Mouse (Mus musculus) forebrain, embryonic 12.5 days (tissue): Measurements from ENCODE around the gene Cyp2r1. TPM values are rescaled to one million over a fixed set of nuclear protein-coding genes. Genes with fewer than 3 reads are reported as not detected.
A peak's percentile ranks its signal among the peaks of the same experiment; 100 is the strongest.
"Not testable (repeated sequence)": the region's sequence is repeated elsewhere in the genome, so short reads cannot be mapped to it uniquely, and the experiment has no call there.

Source experiments
- ATAC-seq: fragments of 200-750 bp; cut with Nextera tagmentation; 2 replicates; pipeline ENCODE4 v1.8.0; 2017; ENCODE audit warnings: moderate TSS enrichment; ENCODE audit not compliant: low FRiP score
- H3K27ac ChIP-seq: fragments of 300-500 bp; sonication (generic); 2 replicates; pipeline ENCODE4 v1.5.1; 2016; ENCODE audit warnings: mild to moderate bottlenecking
- H3K27me3 ChIP-seq: fragments of 300-500 bp; sonication (generic); 2 replicates; pipeline ENCODE4 v1.6.1; 2016; ENCODE audit warnings: mild to moderate bottlenecking
- H3K36me3 ChIP-seq: fragments of 300-500 bp; sonication (generic); replicated peaks from 2 replicates; pipeline ENCODE4 v1.6.1; 2016; ENCODE audit warnings: mild to moderate bottlenecking
- H3K4me1 ChIP-seq: fragments of 300-500 bp; sonication (generic); 2 replicates; pipeline ENCODE4 v1.6.1; 2016
- H3K4me2 ChIP-seq: fragments of 300-500 bp; sonication (generic); 2 replicates; pipeline ENCODE4 v1.6.1; 2016; ENCODE audit warnings: mild to moderate bottlenecking, moderate library complexity
- H3K4me3 ChIP-seq: fragments of 300-500 bp; sonication (generic); replicated peaks from 2 replicates; pipeline ENCODE4 v1.5.1; 2016; ENCODE audit warnings: mild to moderate bottlenecking
- H3K9ac ChIP-seq: fragments of 300-500 bp; sonication (generic); 2 replicates; pipeline ENCODE4 v1.6.1; 2016; ENCODE audit warnings: mild to moderate bottlenecking
- H3K9me3 ChIP-seq: fragments of 300-500 bp; sonication (generic); 2 replicates; pipeline ENCODE4 v1.6.1; 2016
- WGBS: fragments of 180-500 bp; shearing (Covaris S2); methylation state at CpG from one replicate; pipeline ENCODE4 v1.1.7; 2016; 5-methylcytosine and 5-hydroxymethylcytosine counted together
- polyA plus RNA-seq: library from polyadenylated mRNA; unstranded; fragments of >200 nt; fragmentation: Nextera tagmentation; extraction: Ambion mirVana; gene quantifications from 2 replicates; pipeline ENCODE4 v1.2.1, GENCODE M21; 2016

Gene Cyp2r1
- 0.95 and 1.2 TPM in 2 replicates for polyA plus RNA-seq

DNA sequence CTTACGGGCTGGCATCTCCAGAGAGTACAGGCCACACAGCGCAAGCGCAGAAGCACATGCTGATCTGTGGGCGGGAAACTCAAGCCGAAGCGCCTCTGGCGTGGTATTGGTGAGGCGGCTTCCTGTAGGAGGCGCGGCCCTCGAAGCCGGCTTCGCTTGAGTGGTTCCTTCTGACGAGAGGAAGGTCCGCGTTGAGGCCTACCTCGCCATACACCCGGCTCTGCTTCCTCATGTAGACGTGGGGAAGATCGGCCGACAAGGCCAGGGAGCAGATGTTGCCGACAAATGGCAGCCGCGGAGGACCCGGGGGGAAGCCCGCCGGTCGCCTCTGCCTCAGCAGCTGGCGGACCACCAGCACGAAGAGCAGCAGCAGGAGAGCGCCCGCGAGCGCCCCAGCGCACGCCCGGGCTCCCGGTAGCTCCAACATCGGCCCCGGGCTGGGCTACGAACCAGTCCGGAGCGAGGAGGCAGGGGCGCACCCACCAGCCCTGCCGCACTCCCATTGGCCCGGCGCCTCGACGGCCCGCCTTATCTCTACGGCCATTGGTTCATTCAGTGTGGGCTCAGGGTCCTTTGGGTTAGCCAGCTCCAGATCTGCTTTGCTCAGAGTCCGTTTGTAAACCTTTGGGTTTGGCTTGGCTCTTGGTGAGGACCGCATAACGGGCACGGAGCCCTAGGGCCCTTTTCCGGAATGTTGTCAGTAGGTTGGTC is at the start of gene Cyp2r1:
TSS of gene Cyp2r1 (minus strand) at position 442 of the 711 bp plus-strand sequence.
- H3K27me3 ChIP-seq = no peaks in the 10 kb centered on the region
- no peaks in the 10 kb centered on the region for H3K4me1 ChIP-seq
- ATAC-seq = peak; percentile 100
- H3K4me2 ChIP-seq = peak within 1 kb of the TSS; percentile 63
- no peaks in the 10 kb centered on the region for H3K36me3 ChIP-seq
- 0 out of 2 replicates have a peak, but pooled peaks cover 2% of the 10 kb centered on the region for H3K9me3 ChIP-seq
- H3K27ac ChIP-seq = peak within 1 kb of the TSS; percentile 57
- H3K9ac ChIP-seq = peak within 1 kb of the TSS; percentile 57
- peak within 1 kb of the TSS; percentile 48 for H3K4me3 ChIP-seq
- WGBS = 3% methylated on average over 50 of the region's 56 CpGs

DNA sequence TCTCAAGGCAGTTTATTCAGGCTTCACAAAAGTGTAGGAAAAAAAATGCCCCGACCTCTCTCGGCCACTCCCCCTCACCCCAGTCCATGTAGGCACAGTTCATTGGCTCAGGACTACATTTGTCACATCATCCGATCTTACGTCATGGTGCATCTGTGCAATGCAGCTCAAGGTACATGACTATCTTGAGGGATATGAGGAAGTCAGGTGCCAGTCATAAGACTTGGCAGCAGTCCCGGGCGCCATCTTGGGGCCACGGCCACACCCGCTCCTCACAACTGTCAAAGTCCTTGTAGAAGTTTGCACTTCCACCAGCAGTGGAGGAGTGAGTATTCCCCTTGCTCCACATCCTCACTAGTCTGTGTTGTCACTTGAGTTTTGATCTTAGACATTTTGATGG is 31.6 kb upstream of the Cyp2r1 start:
- H3K4me2 ChIP-seq, H3K4me3 ChIP-seq, H3K4me1 ChIP-seq, H3K27ac ChIP-seq, H3K9me3 ChIP-seq, H3K9ac ChIP-seq, H3K27me3 ChIP-seq, H3K36me3 ChIP-seq, ATAC-seq: not testable (repeated sequence)
- WGBS = 95% methylated on average over 8 of the region's 8 CpGs

DNA sequence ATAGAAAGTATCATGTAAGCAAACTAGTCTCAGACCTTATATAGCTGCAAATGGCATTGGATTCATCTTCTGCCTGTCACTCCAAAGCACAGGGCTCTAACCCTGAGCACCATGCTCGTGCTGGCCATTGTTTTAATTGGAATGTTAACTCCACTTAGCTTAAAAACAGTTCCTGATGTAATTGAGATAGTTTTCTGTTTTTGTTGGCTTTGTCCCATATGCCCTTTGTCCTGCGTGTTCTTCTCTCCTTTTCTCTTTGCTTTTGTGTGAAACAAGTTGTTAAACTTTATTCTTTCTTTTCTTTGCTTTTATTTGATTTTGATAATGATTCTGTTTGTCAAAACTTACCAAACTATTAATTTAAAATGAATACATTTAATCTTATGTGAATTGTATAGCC is 19.7 kb upstream of the Cyp2r1 start:
- 36% methylated on average over 2 of the region's 2 CpGs for WGBS
- H3K9ac ChIP-seq = no peak overlapping the region
- H3K4me1 ChIP-seq = no peaks in the 10 kb centered on the region
- no peak overlapping the region for H3K4me2 ChIP-seq
- H3K4me3 ChIP-seq = no peak overlapping the region
- H3K27me3 ChIP-seq = no peaks in the 10 kb centered on the region
- no peak for ATAC-seq
- H3K36me3 ChIP-seq = no peaks in the 10 kb centered on the region
- no peak overlapping the region for H3K27ac ChIP-seq
- no peaks in the 10 kb centered on the region for H3K9me3 ChIP-seq

DNA sequence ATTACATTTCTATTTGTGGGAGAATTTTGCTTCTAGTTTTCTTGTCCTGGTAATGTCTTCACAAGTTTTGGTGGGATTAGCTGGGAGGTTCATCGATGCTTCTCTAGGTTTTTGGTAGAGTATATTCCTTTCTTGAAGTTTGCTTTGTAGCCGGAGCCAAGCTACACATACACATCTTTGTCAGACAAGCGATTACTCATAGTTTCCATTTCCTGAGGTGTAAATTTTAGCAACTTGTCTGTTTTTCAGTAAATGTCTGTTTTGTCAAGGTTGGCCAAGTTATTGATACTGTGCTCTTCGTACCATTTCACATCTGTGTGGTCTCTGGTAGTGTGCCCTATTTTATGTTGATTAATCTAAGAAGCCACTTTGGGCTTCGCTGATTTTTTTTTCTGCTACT is 18.4 kb upstream of the Cyp2r1 start:
- ATAC-seq = no peak
- no peak overlapping the region for H3K4me3 ChIP-seq
- WGBS = 91% methylated on average over 5 of the region's 5 CpGs
- H3K9me3 ChIP-seq = no peaks in the 10 kb centered on the region
- H3K9ac ChIP-seq = no peak overlapping the region
- H3K36me3 ChIP-seq = no peaks in the 10 kb centered on the region
- H3K4me2 ChIP-seq = no peak overlapping the region
- no peak overlapping the region for H3K27ac ChIP-seq
- H3K27me3 ChIP-seq = no peaks in the 10 kb centered on the region
- H3K4me1 ChIP-seq = no peaks in the 10 kb centered on the region

DNA sequence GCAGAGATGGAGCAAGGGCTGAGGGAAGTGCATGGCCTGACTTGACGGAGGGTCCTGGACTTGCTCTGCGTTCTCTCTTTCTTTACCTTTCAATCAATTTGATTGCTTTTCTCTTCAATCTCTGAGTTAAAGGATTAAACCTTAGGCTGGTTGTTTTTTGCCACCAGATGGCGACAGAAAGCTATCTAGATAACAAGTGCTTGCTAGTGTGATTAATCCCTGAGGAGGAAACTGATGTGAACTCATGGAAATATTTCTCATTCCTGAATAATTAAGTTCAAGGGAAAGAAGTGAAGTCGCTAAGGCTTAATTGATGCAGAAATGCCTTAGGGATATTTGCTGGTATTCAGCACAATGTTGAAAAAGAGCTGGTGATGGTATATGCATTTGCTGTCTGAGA is 17.7 kb upstream of the Cyp2r1 start:
- no peaks in the 10 kb centered on the region for H3K36me3 ChIP-seq
- no peak overlapping the region for H3K9ac ChIP-seq
- 5% methylated on average over 4 of the region's 4 CpGs for WGBS
- no peaks in the 10 kb centered on the region for H3K27me3 ChIP-seq
- H3K27ac ChIP-seq = no peak overlapping the region
- no peaks in the 10 kb centered on the region for H3K9me3 ChIP-seq
- no peak for ATAC-seq
- no peak overlapping the region for H3K4me3 ChIP-seq
- H3K4me2 ChIP-seq = no peak overlapping the region
- no peaks in the 10 kb centered on the region for H3K4me1 ChIP-seq

DNA sequence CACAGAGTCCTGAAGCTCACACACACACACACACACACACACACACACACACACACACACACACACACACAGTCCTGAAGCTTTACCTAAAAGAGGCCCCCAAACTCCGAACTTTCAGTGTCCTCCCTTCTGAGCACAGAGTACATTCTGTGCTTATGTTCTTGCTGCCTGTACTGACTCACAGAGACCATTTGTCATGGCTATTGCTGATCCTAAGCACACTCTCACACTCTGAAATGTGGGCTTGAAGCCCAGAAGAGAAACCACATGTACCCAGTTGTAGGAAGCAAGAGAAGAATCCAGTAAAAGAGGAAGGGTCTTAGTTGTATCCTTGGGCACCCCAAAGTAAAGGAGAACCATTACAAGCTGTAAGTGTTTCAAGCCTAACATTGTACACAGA is 14.9 kb upstream of the Cyp2r1 start:
- no peak for ATAC-seq

DNA sequence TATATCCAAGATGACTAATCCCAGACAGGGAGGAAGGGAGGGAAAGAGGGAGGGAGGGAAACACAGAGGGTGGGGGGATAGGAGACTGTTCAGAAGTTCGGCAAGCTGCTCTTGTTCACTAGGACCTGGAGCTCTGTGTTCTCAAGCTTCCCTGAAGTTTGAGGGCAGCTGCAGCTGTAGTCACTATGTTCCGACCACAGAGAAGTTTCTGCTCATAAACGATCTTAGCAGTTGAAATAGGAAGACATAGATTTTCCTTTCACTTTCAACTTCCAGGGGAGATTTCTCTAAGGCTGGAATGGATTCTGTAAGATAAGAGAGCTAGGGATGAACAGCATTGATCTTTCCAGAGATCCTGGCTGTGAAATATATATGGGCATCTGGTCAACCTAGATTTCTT is 14.2 kb upstream of the Cyp2r1 start:
- no peaks in the 10 kb centered on the region for H3K9me3 ChIP-seq
- WGBS = 78% methylated on average over 3 of the region's 3 CpGs
- H3K27ac ChIP-seq = no peak overlapping the region

More for the DNA sequence above, 14.9 kb upstream of the Cyp2r1 start:
- no peak overlapping the region for H3K9ac ChIP-seq
- H3K27me3 ChIP-seq = no peaks in the 10 kb centered on the region
- no peak overlapping the region for H3K27ac ChIP-seq
- H3K4me1 ChIP-seq = no peaks in the 10 kb centered on the region
- H3K4me3 ChIP-seq = no peak overlapping the region
- H3K36me3 ChIP-seq = no peaks in the 10 kb centered on the region
- no peak overlapping the region for H3K4me2 ChIP-seq
- H3K9me3 ChIP-seq = no peaks in the 10 kb centered on the region
- WGBS = 87% methylated on average over 1 of the region's 1 CpGs

DNA sequence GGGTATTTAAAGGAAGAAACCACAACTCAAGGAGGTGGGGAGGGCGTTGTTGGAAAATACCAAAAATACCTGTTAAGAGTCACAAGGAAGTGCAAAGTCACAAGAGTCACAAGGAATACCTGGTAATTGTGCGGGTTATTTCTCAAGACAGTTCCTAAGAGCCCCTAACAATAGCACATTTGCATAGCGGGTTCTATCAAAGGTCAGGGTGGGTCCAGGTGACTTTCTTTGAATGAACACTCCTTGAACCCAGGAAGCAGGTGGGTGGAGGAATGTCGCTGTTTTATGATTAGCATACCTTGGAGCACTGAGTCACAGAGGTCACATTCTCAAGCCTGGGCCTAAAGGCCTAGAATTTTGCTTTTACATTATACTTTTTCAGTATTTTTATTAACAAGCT is 11.1 kb upstream of the Cyp2r1 start:
- H3K4me3 ChIP-seq, H3K4me2 ChIP-seq, H3K4me1 ChIP-seq, ATAC-seq, H3K9me3 ChIP-seq, H3K27me3 ChIP-seq, H3K9ac ChIP-seq, H3K36me3 ChIP-seq, H3K27ac ChIP-seq: not testable (repeated sequence)
- 94% methylated on average over 4 of the region's 4 CpGs for WGBS

More for the DNA sequence above, 14.2 kb upstream of the Cyp2r1 start:
- Histone ChIP-seq H3K36me3 (no peaks in the 10 kb centered on the region), H3K27me3 (no peaks in the 10 kb centered on the region), H3K4me1 (no peaks in the 10 kb centered on the region), H3K9ac (no peak overlapping the region), H3K4me2 (no peak overlapping the region), H3K4me3 (no peak overlapping the region)
- no peak for ATAC-seq

DNA sequence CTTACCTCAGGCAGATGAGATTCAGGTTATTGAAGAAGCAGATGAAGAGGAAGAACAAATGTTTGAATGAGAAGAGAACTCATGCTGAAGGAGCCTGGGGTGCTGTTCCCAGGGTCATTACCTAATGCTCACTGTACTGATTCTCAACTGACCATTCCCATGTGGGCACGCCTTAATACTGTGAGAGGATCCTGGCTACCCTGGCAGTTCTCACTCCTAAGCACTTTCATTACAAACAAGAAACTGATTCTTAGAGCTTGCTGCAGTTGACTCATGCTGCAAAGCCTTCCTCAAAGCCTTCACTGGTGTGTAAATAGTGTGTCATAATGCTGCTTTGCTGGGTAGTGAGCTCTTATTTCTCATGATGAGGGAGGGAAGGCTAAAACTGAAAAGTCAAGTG is 26.6 kb downstream of the Cyp2r1 start:
- Histone ChIP-seq H3K9ac (no peak overlapping the region), H3K27ac (no peak overlapping the region), H3K36me3 (peaks cover 13% of the 10 kb centered on the region), H3K27me3 (no peaks in the 10 kb centered on the region), H3K4me1 (no peaks in the 10 kb centered on the region), H3K4me2 (no peak overlapping the region), H3K9me3 (no peaks in the 10 kb centered on the region), H3K4me3 (no peak overlapping the region)
- no peak for ATAC-seq
- 90% methylated on average over 1 of the region's 1 CpGs for WGBS

DNA sequence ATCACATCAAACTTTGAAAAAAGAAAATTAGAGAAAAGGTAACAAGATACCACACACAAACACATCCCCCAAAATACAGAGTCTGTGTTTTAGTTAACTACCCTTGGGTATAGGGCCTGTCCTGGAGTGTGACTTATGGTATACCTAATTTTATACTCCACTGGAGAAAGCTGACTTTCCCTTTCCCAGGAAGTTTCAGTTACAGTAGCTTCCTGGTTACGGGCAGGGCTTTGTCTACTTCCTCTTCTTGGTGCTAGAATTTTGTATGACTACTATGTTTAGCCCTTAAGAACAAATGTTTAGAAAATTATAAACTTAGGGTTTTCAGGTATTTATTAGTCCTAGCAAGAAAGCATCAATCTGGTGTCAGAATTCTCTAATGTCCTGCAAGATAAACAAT is 36.5 kb downstream of the Cyp2r1 start:
- Histone ChIP-seq H3K36me3 (no peaks in the 10 kb centered on the region), H3K27ac (no peak overlapping the region), H3K9ac (no peak overlapping the region), H3K4me3 (no peak overlapping the region), H3K27me3 (no peaks in the 10 kb centered on the region), H3K9me3 (no peaks in the 10 kb centered on the region), H3K4me2 (no peak overlapping the region), H3K4me1 (no peaks in the 10 kb centered on the region)
- ATAC-seq = no peak
- 95% methylated on average over 1 of the region's 1 CpGs for WGBS

DNA sequence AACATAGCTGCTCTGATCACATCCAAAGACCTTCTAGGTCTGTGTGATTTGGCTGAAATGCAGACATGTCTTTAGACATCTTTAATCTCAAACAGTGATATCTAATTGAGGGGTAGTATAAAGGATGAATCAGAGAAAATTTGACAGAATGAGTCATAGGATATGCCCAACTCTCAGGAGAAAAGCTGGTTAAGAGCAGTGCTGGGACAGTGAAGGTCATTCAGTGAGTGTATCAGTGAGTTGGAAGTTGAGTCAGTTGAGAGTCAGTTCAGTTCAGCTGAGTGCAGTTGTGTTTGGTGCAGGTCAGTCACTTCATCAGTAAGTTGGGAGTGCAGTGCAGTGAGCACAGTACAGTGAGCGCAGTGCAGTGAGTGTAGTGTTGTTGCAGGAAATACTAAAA is 42.6 kb downstream of the Cyp2r1 start:
- ATAC-seq = no peak
- no peaks in the 10 kb centered on the region for H3K9me3 ChIP-seq
- H3K9ac ChIP-seq = no peak overlapping the region
- no peaks in the 10 kb centered on the region for H3K27me3 ChIP-seq
- H3K4me1 ChIP-seq = no peaks in the 10 kb centered on the region
- H3K36me3 ChIP-seq = no peaks in the 10 kb centered on the region
- 100% methylated on average over 1 of the region's 1 CpGs for WGBS
- no peak overlapping the region for H3K27ac ChIP-seq
- no peak overlapping the region for H3K4me2 ChIP-seq
- no peak overlapping the region for H3K4me3 ChIP-seq

DNA sequence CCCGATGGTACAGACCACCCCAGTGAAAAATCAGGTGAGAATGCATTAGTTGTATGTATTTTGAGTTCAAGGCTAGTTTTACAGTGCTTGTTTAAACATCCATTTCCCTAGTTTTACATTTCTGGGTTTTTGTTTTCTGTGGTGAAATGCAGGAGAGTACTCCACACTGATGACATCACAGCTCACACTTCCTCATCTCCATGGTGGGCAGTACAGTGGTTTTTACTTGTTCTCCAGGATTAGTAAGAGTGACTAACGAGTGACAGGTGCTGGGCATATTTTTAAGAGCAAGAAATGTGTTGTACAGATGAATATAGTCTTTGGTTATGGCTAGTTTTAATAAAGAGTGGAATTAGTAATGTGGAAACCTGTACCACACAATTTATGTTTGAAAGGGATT is 53.9 kb downstream of the Cyp2r1 start:
- no peak for ATAC-seq
- Histone ChIP-seq H3K27me3 (no peaks in the 10 kb centered on the region), H3K9ac (no peak overlapping the region), H3K4me2 (no peak overlapping the region), H3K36me3 (no peaks in the 10 kb centered on the region), H3K9me3 (no peaks in the 10 kb centered on the region), H3K27ac (no peak overlapping the region), H3K4me1 (no peaks in the 10 kb centered on the region), H3K4me3 (no peak overlapping the region)
- 90% methylated on average over 2 of the region's 2 CpGs for WGBS
